Mouse (Mus musculus): ENCODE data around the gene Gm42674. TPM values are rescaled to one million over a fixed set of nuclear protein-coding genes. Genes with fewer than 3 reads are reported as not detected.

The Gm42674 gene
- polyA plus RNA-seq, 1 experiment: not detected

GRCm38 (mm10) chr3:90626266-90627021 lies 24.7 kb downstream of the Gm42674 start:
- DNase-seq (ENCODE audit: low read depth): no peak
- no peak for TF ChIP-seq CTCF (IDR thresholded peaks at IDR 0.05; ENCODE audit: borderline replicate concordance, extremely low read depth, insufficient read depth, insufficient read length)
- TF ChIP-seq POLR2A (IDR thresholded peaks at IDR 0.05; ENCODE audit: borderline replicate concordance, extremely low read depth, insufficient read depth, insufficient read length, poor library complexity, severe bottlenecking): no peak

- TF ChIP-seq POLR2A (IDR thresholded peaks at IDR 0.05; ENCODE audit: borderline replicate concordance, extremely low read depth, insufficient read depth, insufficient read length, poor library complexity, severe bottlenecking): no peak
- no peak for TF ChIP-seq CTCF (IDR thresholded peaks at IDR 0.05; ENCODE audit: borderline replicate concordance, extremely low read depth, insufficient read depth, insufficient read length)
Measured at GRCm38 (mm10) chr3:90627366-90627765, 25.7 kb downstream of the Gm42674 start.

GRCm38 (mm10) chr3:90627807-90628206 lies 26.1 kb downstream of the Gm42674 start:
- peak; percentile 53 for DNase-seq (ENCODE audit: low read depth)
- TF ChIP-seq CTCF (IDR thresholded peaks at IDR 0.05; ENCODE audit: borderline replicate concordance, extremely low read depth, insufficient read depth, insufficient read length) (peak; percentile 46; the same call in 1 of the 2 replicates), POLR2A (IDR thresholded peaks at IDR 0.05; ENCODE audit: borderline replicate concordance, extremely low read depth, insufficient read depth, insufficient read length, poor library complexity, severe bottlenecking) (no peak)

More at GRCm38 (mm10) chr3:90627366-90627765, 25.7 kb downstream of the Gm42674 start:
- no peak for DNase-seq (ENCODE audit: low read depth)

- DNase-seq (ENCODE audit: low read depth): no peak
- TF ChIP-seq POLR2A (IDR thresholded peaks at IDR 0.05; ENCODE audit: borderline replicate concordance, extremely low read depth, insufficient read depth, insufficient read length, poor library complexity, severe bottlenecking) (no peak), CTCF (IDR thresholded peaks at IDR 0.05; ENCODE audit: borderline replicate concordance, extremely low read depth, insufficient read depth, insufficient read length) (no peak)
Measured at GRCm38 (mm10) chr3:90629298-90629697, 27.6 kb downstream of the Gm42674 start.

- DNase-seq (ENCODE audit: low read depth): no peak
- TF ChIP-seq CTCF (IDR thresholded peaks at IDR 0.05; ENCODE audit: borderline replicate concordance, extremely low read depth, insufficient read depth, insufficient read length) (no peak), POLR2A (IDR thresholded peaks at IDR 0.05; ENCODE audit: borderline replicate concordance, extremely low read depth, insufficient read depth, insufficient read length, poor library complexity, severe bottlenecking) (no peak)
Measured at GRCm38 (mm10) chr3:90631984-90632383, 30.3 kb downstream of the Gm42674 start.

GRCm38 (mm10) chr3:90638511-90639275 lies 37.0 kb downstream of the Gm42674 start:
- DNase-seq (ENCODE audit: low read depth): no peak
- no peak for TF ChIP-seq CTCF (IDR thresholded peaks at IDR 0.05; ENCODE audit: borderline replicate concordance, extremely low read depth, insufficient read depth, insufficient read length)
- no peak for TF ChIP-seq POLR2A (IDR thresholded peaks at IDR 0.05; ENCODE audit: borderline replicate concordance, extremely low read depth, insufficient read depth, insufficient read length, poor library complexity, severe bottlenecking)

GRCm38 (mm10) chr3:90639511-90640154 lies 37.9 kb downstream of the Gm42674 start:
- TF ChIP-seq CTCF (IDR thresholded peaks at IDR 0.05; ENCODE audit: borderline replicate concordance, extremely low read depth, insufficient read depth, insufficient read length): peak; percentile 67
- TF ChIP-seq POLR2A (IDR thresholded peaks at IDR 0.05; ENCODE audit: borderline replicate concordance, extremely low read depth, insufficient read depth, insufficient read length, poor library complexity, severe bottlenecking): no peak
- DNase-seq (ENCODE audit: low read depth): peak; percentile 19

- DNase-seq (ENCODE audit: low read depth): no peak
- no peak for TF ChIP-seq CTCF (IDR thresholded peaks at IDR 0.05; ENCODE audit: borderline replicate concordance, extremely low read depth, insufficient read depth, insufficient read length)
- TF ChIP-seq POLR2A (IDR thresholded peaks at IDR 0.05; ENCODE audit: borderline replicate concordance, extremely low read depth, insufficient read depth, insufficient read length, poor library complexity, severe bottlenecking): no peak
Measured at GRCm38 (mm10) chr3:90640981-90641380, 39.3 kb downstream of the Gm42674 start.

- peak; percentile 20 for DNase-seq (ENCODE audit: low read depth)
Measured at GRCm38 (mm10) chr3:90644220-90644619, 42.5 kb downstream of the Gm42674 start.

GRCm38 (mm10) chr3:90647291-90647690 lies 45.6 kb downstream of the Gm42674 start:
- no peak for TF ChIP-seq POLR2A (IDR thresholded peaks at IDR 0.05; ENCODE audit: borderline replicate concordance, extremely low read depth, insufficient read depth, insufficient read length, poor library complexity, severe bottlenecking)
- no peak for DNase-seq (ENCODE audit: low read depth)

More at GRCm38 (mm10) chr3:90644220-90644619, 42.5 kb downstream of the Gm42674 start:
- no peak for TF ChIP-seq POLR2A (IDR thresholded peaks at IDR 0.05; ENCODE audit: borderline replicate concordance, extremely low read depth, insufficient read depth, insufficient read length, poor library complexity, severe bottlenecking)
- TF ChIP-seq CTCF (IDR thresholded peaks at IDR 0.05; ENCODE audit: borderline replicate concordance, extremely low read depth, insufficient read depth, insufficient read length): peak; percentile 54; the same call in 1 of the 2 replicates

GRCm38 (mm10) chr3:90648981-90649380 lies 47.3 kb downstream of the Gm42674 start:
- TF ChIP-seq CTCF (IDR thresholded peaks at IDR 0.05; ENCODE audit: borderline replicate concordance, extremely low read depth, insufficient read depth, insufficient read length): no peak
- no peak for TF ChIP-seq POLR2A (IDR thresholded peaks at IDR 0.05; ENCODE audit: borderline replicate concordance, extremely low read depth, insufficient read depth, insufficient read length, poor library complexity, severe bottlenecking)
- DNase-seq (ENCODE audit: low read depth): no peak
